Mouse (Mus musculus) left cerebral cortex, postnatal 25 days (tissue): ENCODE data around the gene Hspa12a. TPM values are rescaled to one million over a fixed set of nuclear protein-coding genes. Genes with fewer than 3 reads are reported as not detected.

Experiments used
- DNase-seq, 2 experiments: peaks; one replicate each; pipeline ENCODE4 v3.0.0; 2022; ENCODE audit warnings: low spot score in 2 of 2, mixed read lengths in 1 of 2
- intact Hi-C: fragments of 180-260 bp; cut with DNase I; formaldehyde crosslinking; loops from one replicate; pipeline ENCODE4 v1.15.1; 2025
- microRNA-seq, 2 experiments: library from miRNA; unstranded; fragments of <30 nt; microRNA quantifications; one replicate each; pipeline ENCODE4 v1.2.0; 2022
- total RNA-seq, 2 experiments: library from RNA; stranded (reverse); gene quantifications; 2 replicates each; pipeline ENCODE4 v1.2.3; 2021

The Hspa12a gene
- total RNA-seq, 2 experiments from 2014 or later: 211 to 218 TPM

DNA sequence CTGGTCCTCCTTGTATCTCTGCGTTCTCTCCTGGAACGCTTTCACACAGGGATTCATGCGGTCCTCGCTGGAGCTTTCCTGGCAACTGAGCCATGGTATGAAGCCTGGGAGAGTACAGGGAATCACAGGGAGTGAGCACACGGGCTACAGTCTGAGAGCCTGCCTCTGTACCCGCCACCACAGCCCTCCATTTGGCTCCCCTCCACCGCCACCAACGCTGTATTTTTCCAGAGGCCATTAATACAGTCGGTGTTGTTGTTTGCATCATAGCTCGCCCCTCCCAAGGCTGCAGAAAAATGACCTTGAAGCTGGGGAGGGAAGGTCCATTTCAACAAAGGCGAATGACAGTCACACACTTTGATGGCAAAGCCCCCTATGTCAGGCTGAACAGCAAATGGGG lies 154.3 kb downstream of the Hspa12a start:
- no peak for DNase-seq
- intact Hi-C loops: no loop called here

DNA sequence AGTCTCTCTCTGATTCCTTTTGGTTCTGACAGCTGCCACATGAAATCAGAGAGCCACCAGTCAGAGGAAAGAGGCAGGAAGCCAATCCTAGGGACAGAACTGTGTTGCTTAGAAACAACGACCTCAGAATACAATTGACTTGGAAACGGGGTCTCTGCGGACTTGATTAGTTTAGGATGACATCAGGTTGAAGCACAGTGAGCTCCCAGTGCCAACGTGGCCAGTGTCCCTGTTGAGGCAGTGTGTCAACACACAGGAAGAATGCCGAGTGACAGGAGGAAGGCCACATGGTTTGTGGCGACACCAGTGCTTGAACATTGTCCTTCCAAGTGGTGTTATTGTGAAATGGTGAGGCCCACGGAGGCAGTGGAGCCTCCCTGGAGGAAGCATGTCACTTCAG lies 159.5 kb downstream of the Hspa12a start:
- DNase-seq: no peak

DNA sequence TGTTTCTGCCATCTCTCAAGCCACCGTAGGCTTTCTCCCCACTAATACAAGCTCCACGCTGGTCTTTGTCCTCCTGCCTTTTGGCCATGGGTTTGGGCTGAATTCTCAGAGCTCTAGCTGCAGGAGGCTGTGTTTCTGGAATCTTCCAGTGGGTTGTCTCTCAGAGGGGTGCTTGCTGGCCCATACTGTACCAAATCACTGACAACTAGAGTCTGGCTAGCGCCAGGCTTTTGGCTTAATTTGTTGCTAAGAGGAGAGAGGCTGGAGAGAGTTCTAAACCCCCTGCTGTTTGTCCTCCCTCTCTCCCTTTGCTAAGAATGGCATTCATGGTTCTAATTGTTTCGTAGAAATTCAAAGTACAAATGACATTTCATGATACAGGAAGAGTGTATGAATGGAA lies 161.9 kb downstream of the Hspa12a start:
- intact Hi-C loops: no loop called here
- DNase-seq: no peak

More for the DNA sequence above, 159.5 kb downstream of the Hspa12a start:
- intact Hi-C loops: no loop called here

DNA sequence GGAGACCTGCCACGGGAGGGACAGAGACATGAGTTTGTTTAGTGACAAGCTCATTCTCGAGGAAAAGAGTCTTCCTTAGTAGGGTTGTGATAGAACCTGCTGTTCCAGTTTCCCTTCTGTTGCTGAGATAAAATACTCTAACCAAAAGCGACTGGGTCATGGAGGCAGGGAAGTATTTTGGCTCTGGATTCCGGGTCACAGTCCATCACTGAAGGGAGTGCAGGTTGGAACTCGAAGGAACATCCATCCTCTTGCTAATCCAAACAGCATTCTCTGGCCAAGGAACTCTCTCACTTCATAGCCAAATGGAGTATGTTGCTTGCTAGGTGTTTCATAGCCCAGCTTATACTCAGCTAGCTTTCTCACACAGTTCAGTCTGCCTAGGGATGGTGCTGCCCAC lies 167.0 kb downstream of the Hspa12a start:
- intact Hi-C loops: no loop called here
- no peak for DNase-seq

DNA sequence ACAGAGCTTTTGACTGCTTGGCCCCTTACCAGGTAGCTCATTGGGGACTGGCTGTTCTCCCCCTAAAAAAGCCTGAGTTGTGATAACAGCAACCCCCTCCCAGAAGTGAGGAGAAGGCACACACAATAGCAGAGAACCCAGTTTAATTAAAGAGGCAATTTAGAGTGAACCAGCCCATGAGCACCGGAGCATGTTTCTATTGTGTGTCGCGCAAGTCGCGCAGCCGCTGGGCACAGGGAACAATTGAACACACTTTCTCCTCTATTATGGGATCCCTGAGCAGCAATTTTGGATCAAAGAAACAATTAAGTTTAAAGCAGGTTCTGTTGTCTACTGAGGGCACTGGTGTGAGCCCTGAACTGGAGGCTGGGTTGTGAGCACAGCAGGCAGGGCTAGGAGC lies 176.1 kb downstream of the Hspa12a start:
- DNase-seq: no peak
- intact Hi-C loops: no loop called here

DNA sequence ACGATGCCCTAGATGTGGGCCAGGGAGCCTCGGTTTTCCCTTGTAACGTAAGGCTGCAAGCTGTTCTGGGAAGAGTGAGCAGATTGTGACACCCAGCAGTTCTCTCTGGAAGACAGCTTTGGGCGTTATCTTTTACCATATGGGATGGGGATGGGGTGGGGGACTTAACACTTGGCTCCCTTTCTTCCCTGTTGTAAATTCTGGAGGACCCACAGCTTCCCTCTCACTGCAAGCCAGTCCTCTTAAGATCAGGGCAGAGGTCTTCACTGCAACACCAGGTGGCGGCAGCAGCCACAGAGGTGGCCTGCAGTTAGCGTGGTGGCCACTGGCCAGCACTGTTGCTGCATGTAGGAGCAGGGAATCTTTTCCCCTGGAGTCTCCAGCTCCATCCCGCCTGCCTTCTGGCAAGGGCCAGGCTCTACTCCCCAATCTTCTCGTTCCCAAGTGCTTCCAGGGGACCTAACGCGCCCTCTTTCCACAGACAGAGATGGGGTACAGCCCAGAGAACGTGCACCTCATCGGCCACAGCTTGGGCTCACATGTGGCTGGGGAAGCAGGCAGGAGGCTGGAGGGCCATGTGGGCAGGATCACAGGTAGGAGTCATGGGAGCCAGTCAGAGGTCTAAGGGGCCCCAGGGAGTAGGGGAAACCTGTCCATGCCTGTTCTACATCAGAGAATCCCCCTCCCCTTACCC lies 180.5 kb downstream of the Hspa12a start:
- peak; percentile 69 to 83 for DNase-seq
- intact Hi-C loops: loop anchor here (1.0 to 2.0 kb wide), 2 partner anchors 42 to 141 kb away; no protein-coding TSS in a partner anchor

DNA sequence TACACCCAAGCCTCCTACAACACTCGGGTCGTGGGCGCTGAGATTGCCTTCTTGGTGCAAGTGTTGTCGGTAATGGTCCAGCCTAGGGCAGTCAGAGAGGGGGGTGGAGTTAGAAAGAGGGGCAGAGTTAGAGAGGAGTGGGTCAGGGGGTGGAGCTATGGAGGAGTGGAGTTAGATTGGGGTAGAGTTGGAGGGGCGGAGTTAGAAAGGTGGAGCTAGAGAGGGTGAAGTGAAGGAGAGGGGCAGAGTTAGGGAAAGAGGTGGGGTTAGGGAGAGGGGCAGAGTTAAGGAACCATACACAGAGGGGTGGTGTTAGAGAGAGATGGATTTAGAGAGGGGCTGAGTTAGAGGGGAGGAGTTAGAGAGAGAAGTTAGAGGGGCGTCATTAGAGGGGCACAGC lies 181.1 kb downstream of the Hspa12a start:
- DNase-seq: no peak
- intact Hi-C loops: loop anchor here (2.0 kb wide), 1 partner anchor 42 kb away; no protein-coding TSS in a partner anchor

DNA sequence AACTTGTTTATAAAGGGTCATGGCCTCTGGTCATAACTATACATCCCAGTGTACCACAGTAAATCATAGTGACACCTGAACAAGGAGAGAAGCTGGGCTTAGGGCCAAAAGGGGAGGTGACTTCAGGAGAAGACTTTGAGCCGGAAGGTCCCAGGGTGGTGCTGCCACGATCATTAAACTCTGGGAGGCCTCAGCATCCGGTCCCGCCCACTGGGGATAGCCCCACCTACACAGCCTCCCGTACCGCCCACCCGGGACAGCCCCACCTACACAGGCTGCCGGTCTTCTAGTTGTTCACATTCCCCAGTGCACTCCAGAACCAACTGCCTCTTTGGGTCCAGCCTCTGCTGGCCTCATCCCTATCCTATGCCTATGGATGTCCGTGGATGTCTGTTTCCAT lies 184.0 kb downstream of the Hspa12a start, which contains the start of gene Pnliprp2:
Pnliprp2 (plus strand) TSS at position 297 of the 400 bp plus-strand sequence.
- DNase-seq: no peak
- intact Hi-C loops: no loop called here

DNA sequence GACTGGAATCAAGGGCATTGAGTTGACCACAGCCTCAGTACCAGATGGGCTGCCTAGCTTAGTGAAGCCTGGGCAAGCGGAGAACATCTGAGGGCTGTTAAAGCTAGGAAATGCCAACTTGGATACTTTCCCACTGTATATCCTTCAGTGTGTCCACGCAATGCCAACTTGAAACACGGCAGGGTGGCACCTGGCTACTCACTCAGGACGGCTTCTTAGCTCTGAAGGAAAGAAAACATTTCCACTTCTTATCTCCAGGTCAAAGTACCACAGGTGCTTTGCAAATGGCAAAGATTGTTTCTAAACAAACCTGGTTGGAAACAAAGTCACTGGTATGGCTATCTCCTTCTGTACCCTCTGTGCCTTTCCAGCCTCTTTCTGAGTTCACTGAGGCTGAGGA lies 184.6 kb downstream of the Hspa12a start:
- intact Hi-C loops: no loop called here
- DNase-seq: no peak

DNA sequence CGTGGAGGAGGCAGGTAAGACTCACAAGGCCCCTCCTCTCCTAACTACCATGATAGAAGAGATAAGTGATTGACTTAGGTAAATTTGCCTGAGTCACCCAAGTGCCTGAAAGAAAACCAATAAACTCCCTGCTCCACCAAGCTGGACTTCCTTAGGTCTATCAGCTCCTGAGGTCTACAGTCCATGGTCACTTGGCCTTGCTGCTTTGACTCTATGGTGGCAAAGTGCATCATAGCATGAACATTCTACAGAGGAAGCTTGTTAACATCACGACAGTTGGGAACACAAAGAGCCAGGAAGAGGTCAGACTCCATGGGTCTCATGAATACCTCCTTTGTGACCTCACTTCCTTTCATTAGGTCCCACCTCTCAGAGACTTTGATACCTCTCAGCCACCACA lies 191.9 kb downstream of the Hspa12a start:
- no peak for DNase-seq
- intact Hi-C loops: no loop called here

DNA sequence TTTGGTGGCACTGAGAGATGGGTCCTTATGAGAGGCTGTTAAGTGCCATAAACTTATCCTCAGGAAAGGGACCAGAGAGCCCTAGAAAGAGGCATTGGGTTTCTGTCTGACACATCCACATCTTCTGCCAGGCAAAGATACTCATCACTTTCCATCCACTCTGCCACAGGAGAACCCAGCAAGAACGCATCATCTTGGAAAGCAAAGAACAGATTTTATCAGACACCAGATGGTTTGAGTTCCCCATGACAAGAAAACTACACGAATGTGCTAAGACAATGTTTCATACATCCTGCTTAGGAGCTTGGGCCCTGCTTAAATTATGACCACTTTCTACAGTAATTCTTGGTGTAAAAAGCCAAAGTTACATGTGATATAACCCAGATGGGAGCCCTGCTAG lies 192.6 kb downstream of the Hspa12a start:
- DNase-seq: peak in 1 of 2 experiments; percentile 56
- intact Hi-C loops: no loop called here

DNA sequence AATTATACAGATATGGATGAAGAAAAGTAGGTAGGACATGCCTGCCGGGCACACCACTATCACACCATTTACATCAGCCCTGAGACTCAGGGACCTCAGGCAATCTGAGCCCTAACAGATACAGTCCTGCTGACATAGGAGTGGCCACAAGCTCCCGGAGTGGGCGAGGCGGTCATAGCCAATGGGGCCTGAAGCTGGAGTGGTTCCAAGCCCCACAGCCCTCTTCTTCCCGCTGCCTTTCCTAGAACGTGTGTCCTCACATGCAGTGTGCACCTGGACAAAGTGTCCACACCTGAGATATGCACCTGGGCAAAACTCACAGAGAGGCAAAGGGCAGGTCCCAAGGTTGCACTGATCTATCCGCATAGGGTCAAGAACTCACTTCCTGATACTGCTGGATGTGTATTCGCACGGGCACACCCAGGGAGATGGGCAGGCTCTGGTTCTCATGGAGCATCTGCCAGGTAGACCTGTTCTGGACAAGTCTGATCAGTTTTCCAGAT lies 195.9 kb downstream of the Hspa12a start:
- no peak for DNase-seq
- intact Hi-C loops: no loop called here

Small RNA genes within 50 kb of the gene (microRNA-seq; reads per million reads assigned to microRNA genes)
- 17.5 to 18.3 reads per million in 2 experiments for gene Mir3086

Other genes starting within 250 kb of the Hspa12a start
- not detected for gene Pnliprp1, start 214.8 kb downstream of the Hspa12a start, total RNA-seq
- not detected for gene Pnliprp2, start 183.9 kb downstream of the Hspa12a start, total RNA-seq
- under 1 TPM; 0.34 to 0.39 TPM for gene 1700019N19Rik, start 149.2 kb downstream of the Hspa12a start, total RNA-seq
- gene Eno4, start 229 bp downstream of the Hspa12a start, total RNA-seq: 1 to 10 TPM; 2.2 to 2.3 TPM
- 10 to 100 TPM; 18.7 to 19.3 TPM for gene Shtn1, start 132.4 kb upstream of the Hspa12a start, total RNA-seq
- gene Vax1, start 226.4 kb upstream of the Hspa12a start, total RNA-seq: 1 to 10 TPM; 1.4 to 1.7 TPM